Mouse (Mus musculus) G1E (cell line): ENCODE results near the gene Creb3l1. TPM values are rescaled to one million over a fixed set of nuclear protein-coding genes. Genes with fewer than 3 reads are reported as not detected.

ENCODE experiments used
- ATAC-seq: 2 replicates; pipeline ENCODE4 v1.8.0; 2016; ENCODE audit warnings: mild to moderate bottlenecking; ENCODE audit not compliant: insufficient number of reproducible peaks, poor library complexity, low FRiP score, severe bottlenecking; ENCODE audit errors: extremely low read depth
- DNase-seq: peaks from one replicate; pipeline ENCODE4 v3.0.0; 2012; ENCODE audit warnings: low spot score
- H3K27me3 ChIP-seq: 2 replicates; pipeline ENCODE4 v1.6.1; 2012; ENCODE audit warnings: mild to moderate bottlenecking, low read length, inconsistent platforms; ENCODE audit not compliant: insufficient read depth
- H3K36me3 ChIP-seq: replicated peaks from 2 replicates; pipeline ENCODE3; 2012; ENCODE audit warnings: mild to moderate bottlenecking, inconsistent platforms
- H3K4me1 ChIP-seq: 2 replicates; pipeline ENCODE4 v1.6.1; 2012; ENCODE audit warnings: low read depth, low read length, inconsistent platforms, mixed read lengths; ENCODE audit not compliant: insufficient read depth
- H3K4me3 ChIP-seq: 2 replicates; pipeline ENCODE4 v1.5.1; 2012; ENCODE audit warnings: low read depth, mild to moderate bottlenecking, inconsistent platforms, low read length, moderate library complexity, mixed read lengths
- H3K9me3 ChIP-seq: replicated peaks from 2 replicates; pipeline ENCODE4 v1.6.1; 2012; ENCODE audit warnings: inconsistent platforms
- CTCF ChIP-seq: IDR thresholded peaks from 2 replicates; pipeline ENCODE4 v1.5.1; 2012; ENCODE audit warnings: low read depth, low read length, inconsistent platforms, mixed read lengths
- GATA1 ChIP-seq: IDR thresholded peaks from 2 replicates; pipeline ENCODE4 v1.6.1; 2012; ENCODE audit warnings: borderline replicate concordance, low read length, inconsistent platforms, mixed read lengths
- GATA2 ChIP-seq: IDR thresholded peaks from 2 replicates; pipeline ENCODE4 v1.6.1; 2012; ENCODE audit warnings: low read depth, low read length, inconsistent platforms, borderline replicate concordance
- POLR2AphosphoS5 ChIP-seq: IDR thresholded peaks from 2 replicates; pipeline ENCODE4 v1.6.1; 2012; ENCODE audit warnings: low read depth, low read length, inconsistent platforms; ENCODE audit not compliant: insufficient replicate concordance
- TAL1 ChIP-seq: conservative IDR thresholded peaks from 2 replicates; pipeline ENCODE4 v1.6.1; 2012; ENCODE audit warnings: low read depth, low read length, inconsistent platforms, mixed read lengths
- polyA plus RNA-seq: library from polyadenylated mRNA; stranded (reverse); fragments of >175 nt; gene quantifications from 2 replicates; pipeline ENCODE4 v1.2.3, GENCODE M21; 2012
- total RNA-seq, 2 experiments: library from RNA; stranded (forward) in 1 of 2; stranded (reverse) in 1 of 2; fragments of 200-1000 nt in 1 of 2; fragments of >200 nt in 1 of 2; fragmentation: Nextera tagmentation in 1 of 2; gene quantifications; 2 replicates each; pipeline ENCODE4 v1.2.3; 2014 to 2017

The Creb3l1 gene
- total and polyA plus RNA-seq, 3 experiments: 1.4 to 2.5 (median 1.4) TPM

GRCm38 (mm10) chr2:91997905-91998608, 26.2 kb downstream of the Creb3l1 start:
- DNase-seq (no peak), ATAC-seq (no peak)
- Histone ChIP-seq H3K27me3 (peaks cover 54% of the 10 kb centered on the region), H3K9me3 (no peaks in the 10 kb centered on the region), H3K4me3 (no peak overlapping the region), H3K4me1 (no peaks in the 10 kb centered on the region), H3K36me3 (no peaks in the 10 kb centered on the region)
- TF ChIP-seq POLR2AphosphoS5 (no peak), CTCF (no peak), TAL1 (no peak), GATA1 (no peak), GATA2 (no peak)

DNA sequence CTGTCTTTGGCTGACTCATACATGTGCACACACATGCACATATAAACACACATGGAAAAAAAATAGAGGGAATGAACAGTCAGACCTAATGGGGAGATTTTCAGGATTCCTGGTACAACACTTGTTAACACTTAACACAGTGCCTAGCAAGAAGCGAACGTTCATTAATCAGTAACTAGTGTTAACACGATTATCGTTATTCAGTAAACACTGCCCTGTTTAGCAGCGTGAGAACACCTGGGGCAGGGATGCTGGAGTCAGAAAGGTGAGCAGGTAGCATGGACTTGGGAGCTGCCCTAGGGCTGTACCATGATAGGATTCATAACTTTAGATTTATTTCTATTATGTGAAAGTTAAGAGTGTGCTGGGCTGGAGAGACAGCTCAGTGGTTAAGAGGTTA, 28.3 kb downstream of the Creb3l1 start:
- no peak for ATAC-seq
- peaks cover 49% of the 10 kb centered on the region for H3K27me3 ChIP-seq
- DNase-seq: no peak
- H3K9me3 ChIP-seq: no peaks in the 10 kb centered on the region
- H3K4me1 ChIP-seq: no peaks in the 10 kb centered on the region
- TF ChIP-seq GATA2: no peak
- TF ChIP-seq POLR2AphosphoS5: no peak
- TF ChIP-seq GATA1: no peak
- H3K4me3 ChIP-seq: no peak overlapping the region
- H3K36me3 ChIP-seq: no peaks in the 10 kb centered on the region

GRCm38 (mm10) chr2:91993409-91993808, 30.9 kb downstream of the Creb3l1 start:
- Histone ChIP-seq H3K4me3 (no peak overlapping the region), H3K4me1 (no peaks in the 10 kb centered on the region), H3K36me3 (no peaks in the 10 kb centered on the region), H3K9me3 (no peaks in the 10 kb centered on the region), H3K27me3 (peaks cover 47% of the 10 kb centered on the region)
- no peak for ATAC-seq
- TF ChIP-seq GATA2 (no peak), TAL1 (no peak), GATA1 (no peak), CTCF (no peak), POLR2AphosphoS5 (no peak)
- no peak for DNase-seq

DNA sequence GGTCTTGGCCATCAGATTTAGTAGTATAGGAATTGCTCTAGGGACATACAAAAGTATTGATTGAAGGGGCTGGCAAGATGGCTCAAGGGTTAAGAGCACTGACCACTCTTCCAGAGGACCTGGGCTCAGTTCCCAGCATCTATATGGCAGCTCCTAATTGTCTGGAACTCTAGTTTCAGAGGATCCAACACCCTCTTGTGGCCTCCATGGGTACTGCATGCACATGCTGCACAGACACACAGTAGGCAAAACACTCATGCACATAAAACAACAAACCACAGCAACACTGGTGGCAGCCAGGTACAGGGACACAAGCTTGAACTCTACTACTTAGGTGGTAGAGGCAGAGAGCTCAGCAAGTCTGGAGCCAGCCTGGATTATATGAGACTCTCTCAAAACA, 34.6 kb downstream of the Creb3l1 start:
- H3K36me3 ChIP-seq: no peaks in the 10 kb centered on the region
- ATAC-seq: no peak
- no peaks in the 10 kb centered on the region for H3K9me3 ChIP-seq
- H3K27me3 ChIP-seq: peaks cover 48% of the 10 kb centered on the region
- DNase-seq: no peak
- H3K4me1 ChIP-seq: peaks cover 14% of the 10 kb centered on the region
- TF ChIP-seq TAL1 (no peak), CTCF (peak; percentile 61; the same call in 1 of the 2 replicates)
- no peak overlapping the region for H3K4me3 ChIP-seq

GRCm38 (mm10) chr2:91987542-91987941, 36.8 kb downstream of the Creb3l1 start:
- no peaks in the 10 kb centered on the region for H3K9me3 ChIP-seq
- no peak for TF ChIP-seq POLR2AphosphoS5
- peak; percentile 66 for TF ChIP-seq CTCF
- no peak for TF ChIP-seq GATA2
- no peak for ATAC-seq
- H3K4me1 ChIP-seq: peaks cover 22% of the 10 kb centered on the region
- H3K27me3 ChIP-seq: peaks cover 52% of the 10 kb centered on the region
- no peaks in the 10 kb centered on the region for H3K36me3 ChIP-seq
- peak; percentile 53 for DNase-seq
- no peak overlapping the region for H3K4me3 ChIP-seq

DNA sequence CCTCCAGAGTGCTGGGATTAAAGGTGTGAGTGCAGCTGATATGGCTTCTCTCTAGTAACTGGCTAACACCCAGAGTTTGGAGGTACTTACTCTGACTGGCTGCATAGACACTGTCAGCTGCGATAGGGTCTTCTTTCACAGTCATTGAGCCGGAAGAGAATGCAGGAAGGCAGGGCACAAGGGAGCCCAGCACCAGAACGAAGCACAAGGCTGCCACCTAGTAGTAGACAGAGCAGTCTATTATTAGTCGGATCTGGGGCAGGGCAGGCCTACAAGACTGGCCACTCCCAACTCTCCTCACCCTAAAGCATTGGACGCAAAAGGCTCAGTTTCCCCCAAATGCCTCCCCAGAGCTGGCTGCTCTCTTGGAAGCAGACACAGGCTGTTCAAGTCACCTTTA, 38.2 kb downstream of the Creb3l1 start:
- no peak for TF ChIP-seq GATA2
- no peak for TF ChIP-seq TAL1
- TF ChIP-seq CTCF: no peak
- no peak for TF ChIP-seq GATA1
- TF ChIP-seq POLR2AphosphoS5: no peak
- H3K4me1 ChIP-seq: peaks cover 22% of the 10 kb centered on the region
- DNase-seq (no peak), ATAC-seq (0 out of 2 replicates have a peak, but pooled peaks have one; percentile 23)
- H3K36me3 ChIP-seq: no peaks in the 10 kb centered on the region
- H3K9me3 ChIP-seq: no peaks in the 10 kb centered on the region
- peaks cover 50% of the 10 kb centered on the region for H3K27me3 ChIP-seq
- no peak overlapping the region for H3K4me3 ChIP-seq
